Mouse (Mus musculus): ENCODE data around the gene Bcas3.

Gene Bcas3

GRCm38 (mm10) chr11:85842596-85843346 lies 489.8 kb downstream of the Bcas3 start:
- DNase-seq (ENCODE audit: low spot score) = no peak

GRCm38 (mm10) chr11:85843347-85843692 lies 490.4 kb downstream of the Bcas3 start:
- peak; percentile 53 for DNase-seq (ENCODE audit: low spot score)

GRCm38 (mm10) chr11:85844144-85844965 lies 491.4 kb downstream of the Bcas3 start:
- peak; percentile 80 for DNase-seq (ENCODE audit: low spot score)

DNA sequence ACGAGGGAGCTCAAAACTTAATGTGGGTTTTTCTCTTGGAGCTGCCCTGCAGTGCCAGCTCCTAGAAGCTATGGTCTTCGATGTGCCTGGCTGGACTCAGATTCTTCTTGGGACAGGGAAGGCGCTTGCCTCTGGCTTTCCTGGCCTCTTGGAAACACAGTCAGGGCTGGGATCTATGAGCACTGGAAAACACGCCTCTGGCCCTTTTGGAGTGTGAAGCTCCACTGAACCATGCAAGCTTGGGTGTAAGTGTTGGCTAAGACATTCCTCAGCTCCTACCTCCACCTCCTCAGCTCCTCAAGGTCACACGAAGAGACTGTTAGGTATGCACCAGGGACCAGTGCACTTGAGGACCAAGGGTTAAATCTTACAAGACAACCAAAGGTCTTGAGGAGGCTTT lies 492.0 kb downstream of the Bcas3 start:
- no peak for DNase-seq (ENCODE audit: low spot score)

DNA sequence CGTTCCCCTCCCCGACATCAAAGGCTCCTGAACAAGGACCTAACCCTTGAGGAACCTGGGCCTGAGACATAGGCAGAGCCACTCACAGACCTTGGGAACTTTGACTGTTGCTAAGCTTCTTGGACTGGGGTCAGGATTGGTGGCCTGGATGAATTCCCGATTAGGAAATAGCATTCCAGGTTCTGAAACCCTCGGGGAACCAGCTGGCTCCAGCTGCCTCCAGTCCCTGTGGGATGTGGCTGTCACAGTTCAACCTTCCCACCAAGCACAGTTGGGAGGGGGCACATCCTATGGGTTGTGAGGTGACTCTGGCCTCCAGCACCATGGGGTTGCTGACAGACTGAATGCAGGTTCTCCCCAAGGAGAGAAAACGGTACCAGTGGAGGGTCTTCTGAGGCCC lies 493.0 kb downstream of the Bcas3 start:
- no peak for DNase-seq (ENCODE audit: low spot score)

GRCm38 (mm10) chr11:85846509-85846908 lies 493.5 kb downstream of the Bcas3 start:
- DNase-seq (ENCODE audit: low spot score) = no peak

DNA sequence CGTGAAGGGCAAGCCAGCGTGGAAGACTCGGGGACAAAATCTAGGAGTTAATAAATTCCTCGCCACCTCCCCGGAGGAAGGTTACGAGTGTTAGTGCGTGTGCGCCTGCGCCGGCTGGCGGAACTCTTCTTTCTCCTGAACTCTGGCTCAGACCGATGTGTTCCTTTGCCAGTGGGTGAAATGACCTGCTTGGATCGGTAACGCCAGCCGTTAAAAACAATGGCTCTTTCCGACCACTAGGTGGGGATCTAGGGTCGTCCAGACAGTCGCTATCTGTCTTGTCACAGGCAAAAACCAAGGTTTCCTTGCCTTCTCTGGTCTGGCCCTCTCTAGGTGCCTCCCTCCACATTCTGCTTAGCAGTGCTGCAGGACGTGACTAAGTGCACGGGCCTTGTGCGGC lies 496.1 kb downstream of the Bcas3 start:
- DNase-seq (ENCODE audit: low spot score) = no peak

DNA sequence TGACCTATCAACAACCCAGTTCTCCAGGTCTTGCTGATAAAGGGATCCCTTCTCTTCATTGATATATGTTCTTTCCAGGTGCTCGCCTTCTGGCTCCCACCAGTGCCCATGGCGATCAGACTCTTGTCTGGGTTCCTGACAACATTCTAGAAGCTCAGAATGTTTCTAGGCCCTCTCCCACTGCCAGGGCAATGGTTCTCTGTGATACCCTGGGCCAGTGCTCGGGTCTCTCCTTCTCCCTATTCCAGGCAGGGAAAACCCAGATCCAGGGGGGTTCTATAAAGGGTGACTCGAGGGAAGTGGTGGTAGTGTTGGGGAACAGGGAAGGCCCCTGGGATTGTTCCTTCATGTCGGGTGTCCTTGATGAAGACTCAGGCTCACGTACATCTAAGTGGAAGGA lies 497.3 kb downstream of the Bcas3 start, which contains the start of gene Gm11444:
TSS of gene Gm11444 (minus strand) at position 101 of the 400 bp plus-strand sequence.
- no peak for DNase-seq (ENCODE audit: low spot score)

GRCm38 (mm10) chr11:85850758-85851157 lies 497.8 kb downstream of the Bcas3 start:
- no peak for DNase-seq (ENCODE audit: low spot score)

- DNase-seq (ENCODE audit: low spot score) = no peak
These were observed 505.2 kb downstream of the Bcas3 start for GRCm38 (mm10) chr11:85857997-85858698.

DNA sequence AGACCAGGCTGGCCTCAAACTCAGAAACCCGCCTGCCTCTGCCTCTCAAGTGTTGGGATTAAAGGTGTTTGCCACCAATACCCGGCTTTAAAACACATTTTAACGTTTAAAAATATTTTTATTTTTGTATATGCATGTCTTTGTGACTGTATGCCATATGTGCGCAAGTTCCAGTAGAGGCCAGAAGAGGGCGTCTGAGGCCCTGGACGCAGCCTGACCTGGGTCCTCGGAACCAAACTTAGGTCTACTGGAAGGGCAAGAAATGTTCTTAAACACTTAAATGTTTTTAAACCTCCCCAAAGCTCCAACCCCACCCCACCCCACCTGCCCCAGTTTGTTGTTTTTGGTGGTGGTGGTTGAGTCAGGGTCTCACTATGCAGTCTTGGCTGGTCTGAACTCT lies 511.4 kb downstream of the Bcas3 start:
- DNase-seq (ENCODE audit: low spot score) = no peak
